Mouse (Mus musculus) brain, embryonic 14.5 days (tissue): Measurements from ENCODE around the gene Trmt112. TPM values are rescaled to one million over a fixed set of nuclear protein-coding genes. Genes with fewer than 3 reads are reported as not detected.

ENCODE experiments used
- DNase-seq: peaks from one replicate; pipeline ENCODE4 v3.0.0-alpha.2; 2011; ENCODE audit warnings: low read depth
- CTCF ChIP-seq: fragments of 200-500 bp; IDR thresholded peaks from 2 replicates; pipeline ENCODE4 v1.5.1; 2012; ENCODE audit warnings: inconsistent platforms, mild to moderate bottlenecking, moderate library complexity, borderline replicate concordance; ENCODE audit not compliant: insufficient read depth, insufficient read length; ENCODE audit errors: extremely low read depth
- POLR2A ChIP-seq: fragments of 200-500 bp; IDR thresholded peaks from 2 replicates; pipeline ENCODE4 v1.6.1; 2012; ENCODE audit warnings: mild to moderate bottlenecking, inconsistent platforms, borderline replicate concordance; ENCODE audit not compliant: poor library complexity, insufficient read depth, insufficient read length, severe bottlenecking; ENCODE audit errors: extremely low read depth
- polyA plus RNA-seq: library from polyadenylated mRNA; depleted of rRNA; stranded (reverse); fragments of >200 nt; gene quantifications from 2 replicates; pipeline ENCODE4 v1.2.3, GENCODE M21; 2012

Gene Trmt112
- polyA plus RNA-seq, 1 experiment: 117 TPM

- peak; percentile 100 for DNase-seq
- TF ChIP-seq CTCF (no peak), POLR2A (peak; percentile 86)
These were observed 12.4 kb downstream of the Trmt112 start, which contains the start of gene Esrra for GRCm38 (mm10) chr19:6921647-6922567. Gene Esrra, minus strand, starts transcription at chr19:6921813.

- TF ChIP-seq CTCF: no peak
- no peak for TF ChIP-seq POLR2A
These were observed 13.6 kb downstream of the Trmt112 start for GRCm38 (mm10) chr19:6922901-6923735.

GRCm38 (mm10) chr19:6924461-6925306 lies 15.2 kb downstream of the Trmt112 start:
- peak; percentile 85 for DNase-seq
- TF ChIP-seq POLR2A: no peak
- TF ChIP-seq CTCF: peak; percentile 85

More at GRCm38 (mm10) chr19:6922901-6923735, 13.6 kb downstream of the Trmt112 start:
- DNase-seq: no peak

- no peak for DNase-seq
- TF ChIP-seq POLR2A (no peak), CTCF (no peak)
These were observed 15.7 kb downstream of the Trmt112 start, which contains the start of gene Catsperz for GRCm38 (mm10) chr19:6925307-6925573. Gene Catsperz, minus strand, starts transcription at chr19:6925380.

- no peak for DNase-seq
- TF ChIP-seq POLR2A: no peak
- TF ChIP-seq CTCF: no peak
These were observed 16.3 kb downstream of the Trmt112 start for GRCm38 (mm10) chr19:6925611-6926329.

- TF ChIP-seq POLR2A: no peak
- TF ChIP-seq CTCF: no peak
- peak; percentile 43 for DNase-seq
These were observed 17.2 kb downstream of the Trmt112 start for GRCm38 (mm10) chr19:6926559-6927255.

- no peak for DNase-seq
- TF ChIP-seq POLR2A (no peak), CTCF (no peak)
These were observed 18.6 kb downstream of the Trmt112 start for GRCm38 (mm10) chr19:6928080-6928479.

GRCm38 (mm10) chr19:6931002-6931401 lies 21.5 kb downstream of the Trmt112 start:
- no peak for DNase-seq
- TF ChIP-seq CTCF: no peak
- no peak for TF ChIP-seq POLR2A

- DNase-seq: no peak
- no peak for TF ChIP-seq CTCF
These were observed 22.5 kb downstream of the Trmt112 start for GRCm38 (mm10) chr19:6932018-6932417.

- DNase-seq: no peak
- TF ChIP-seq CTCF (no peak), POLR2A (no peak)
These were observed 23.6 kb downstream of the Trmt112 start for GRCm38 (mm10) chr19:6933102-6933435.
